Mouse (Mus musculus) common myeloid progenitor, adult 5-6 weeks (primary cell): ENCODE measurements around the gene Ifna15. TPM values are rescaled to one million over a fixed set of nuclear protein-coding genes. Genes with fewer than 3 reads are reported as not detected.
"Not testable (repeated sequence)": the region's sequence is repeated elsewhere in the genome, so short reads cannot be mapped to it uniquely, and the experiment has no call there.

ENCODE experiments used
- ATAC-seq: replicated peaks from 2 replicates; pipeline ENCODE4 v1.8.0; 2016; ENCODE audit warnings: low read depth, mild to moderate bottlenecking, moderate TSS enrichment, inconsistent platforms; ENCODE audit not compliant: poor library complexity, severe bottlenecking
- total RNA-seq: library from RNA; stranded (forward); fragments of 200-1000, 187-1606 nt; gene quantifications from 2 replicates; pipeline ENCODE4 v1.2.3, GENCODE M21; 2017

The Ifna15 gene
- total RNA-seq = not detected in 2 replicates

- not testable (repeated sequence) for ATAC-seq
Measured at GRCm38 (mm10) chr4:88558145-88558544, at the start of gene Ifna15. Ifna15 (minus strand) TSS chr4:88558245.

- ATAC-seq = no peak
Measured at GRCm38 (mm10) chr4:88603276-88603675, 45.2 kb upstream of the Ifna15 start, which contains the start of gene Ifna12. Ifna12 (minus strand) TSS chr4:88603376.

GRCm38 (mm10) chr4:88592285-88592684, 34.2 kb upstream of the Ifna15 start, which contains the start of gene Ifna9:
Ifna9 (minus strand) TSS chr4:88592385.
- no peak for ATAC-seq

- no peak for ATAC-seq
Measured at GRCm38 (mm10) chr4:88571698-88572097, 13.7 kb upstream of the Ifna15 start, which contains the start of gene Ifna14. Ifna14 (minus strand) TSS chr4:88571798.

- ATAC-seq = no peak
Measured at GRCm38 (mm10) chr4:88561791-88562190, 3.7 kb upstream of the Ifna15 start.

- ATAC-seq = peak; percentile 100
Measured at GRCm38 (mm10) chr4:88550161-88550945, 7.7 kb downstream of the Ifna15 start.

GRCm38 (mm10) chr4:88547986-88548385, 10.1 kb downstream of the Ifna15 start:
- ATAC-seq = no peak

- peak; percentile 98 for ATAC-seq
Measured at GRCm38 (mm10) chr4:88543649-88544234, 14.3 kb downstream of the Ifna15 start.

- ATAC-seq = peak; percentile 90
Measured at GRCm38 (mm10) chr4:88537328-88537727, 20.7 kb downstream of the Ifna15 start.

- no peak for ATAC-seq
Measured at GRCm38 (mm10) chr4:88536640-88537039, 21.4 kb downstream of the Ifna15 start.

GRCm38 (mm10) chr4:88535742-88536141, 22.3 kb downstream of the Ifna15 start:
- peak; percentile 59 for ATAC-seq

- ATAC-seq = no peak
Measured at GRCm38 (mm10) chr4:88534903-88535302, 23.1 kb downstream of the Ifna15 start.

- ATAC-seq = no peak
Measured at GRCm38 (mm10) chr4:88533499-88533898, 24.5 kb downstream of the Ifna15 start.

- no peak for ATAC-seq
Measured at GRCm38 (mm10) chr4:88530892-88531291, 27.2 kb downstream of the Ifna15 start.

GRCm38 (mm10) chr4:88530271-88530670, 27.8 kb downstream of the Ifna15 start:
- ATAC-seq = no peak

- ATAC-seq = no peak
Measured at GRCm38 (mm10) chr4:88526379-88527049, 31.5 kb downstream of the Ifna15 start.

- no peak for ATAC-seq
Measured at GRCm38 (mm10) chr4:88525393-88525792, 32.7 kb downstream of the Ifna15 start.

- peak; percentile 84 for ATAC-seq
Measured at GRCm38 (mm10) chr4:88523241-88523640, 34.8 kb downstream of the Ifna15 start.

- ATAC-seq = no peak
Measured at GRCm38 (mm10) chr4:88522674-88523073, 35.4 kb downstream of the Ifna15 start, which contains the start of gene Ifnb1. Ifnb1 (minus strand) TSS chr4:88522774.

- no peak for ATAC-seq
Measured at GRCm38 (mm10) chr4:88517957-88518356, 40.1 kb downstream of the Ifna15 start.
